In the genomic region with DNA sequence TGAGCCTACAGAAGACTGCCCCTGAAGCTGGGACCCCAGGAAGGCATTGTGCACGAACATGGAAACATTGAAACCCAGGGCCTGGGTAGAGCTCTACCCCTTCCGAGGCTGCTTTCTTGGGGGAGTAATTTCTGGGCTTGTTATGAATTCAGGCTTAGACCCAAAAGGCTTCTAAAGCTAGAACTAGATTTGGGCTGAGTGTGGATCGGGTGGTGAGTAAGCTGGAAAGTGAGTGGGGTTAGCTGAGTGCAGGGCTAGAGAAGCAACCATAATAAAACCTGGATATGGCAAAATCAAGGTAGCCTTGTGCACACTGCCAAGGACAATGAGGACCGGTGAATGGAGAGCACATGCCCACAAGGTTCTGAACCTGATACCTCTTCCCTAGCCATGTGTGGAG, we compare ENCODE assay signal across 19 mouse cellular contexts. TPM values are rescaled to one million over a fixed set of nuclear protein-coding genes. Genes with fewer than 3 reads are reported as not detected.
"Had no signal": no experiment of that assay in that cellular context is flagged by ENCODE, and none has a peak within 500 bp of the region (broad histone marks: within the 10 kb centered on the region; RNA-seq: fewer than 3 reads in every experiment).

No protein-coding gene starts in this region.

- H3K36me3 ChIP-seq: stomach, embryonic 15.5 days had no signal

- H3K4me3 ChIP-seq: neural tube, embryonic 15.5 days; stomach, embryonic 15.5 days had no signal

- H3K4me1 ChIP-seq: neural tube, embryonic 15.5 days; stomach, embryonic 15.5 days had no signal

- H3K4me2 ChIP-seq: neural tube, embryonic 15.5 days; stomach, embryonic 15.5 days had no signal

- H3K9me3 ChIP-seq: neural tube, embryonic 15.5 days; stomach, embryonic 15.5 days had no signal

- H3K9ac ChIP-seq: neural tube, embryonic 15.5 days; stomach, embryonic 15.5 days had no signal

- H3K27ac ChIP-seq: neural tube, embryonic 15.5 days; stomach, embryonic 15.5 days; stomach, postnatal 0 days had no signal

- DNase-seq: retina, postnatal 1 day; right cerebral cortex, adult 18-20 months; right cerebral cortex, postnatal 14 days; right cerebral cortex, postnatal 25 days; right cerebral cortex, postnatal 4 days; spleen, adult 18-20 months; thymus, adult 18-20 months; thymus, adult 2 months; thymus, postnatal 14 days; thymus, postnatal 25 days; thymus, postnatal 36 days; thymus, postnatal 4 days had no signal

RNA-seq across cellular contexts. Expression of a gene that starts 12.6 kb away (rescaled TPM):
- total RNA-seq: neutrophil, adult 5-6 weeks had no signal
- polyA plus RNA-seq: spleen, adult 2 months; thymus, postnatal 0 days; urinary bladder, adult 2 months had no signal
